ENCODE assay signal across 24 mouse cellular contexts in genomic region chr6:93659534-93659933, GRCm38 (mm10).
"Had no signal": no experiment of that assay in that cellular context is flagged by ENCODE, and none has a peak within 500 bp of the region (broad histone marks: within the 10 kb centered on the region; RNA-seq: fewer than 3 reads in every experiment).

No protein-coding gene starts in this region.

- H3K9me3 ChIP-seq: heart, embryonic 10.5 days; heart, embryonic 12.5 days; hindbrain, embryonic 13.5 days; intestine, embryonic 15.5 days; kidney, embryonic 15.5 days; limb, embryonic 10.5 days; limb, embryonic 12.5 days; liver, embryonic 13.5 days; liver, embryonic 15.5 days had no signal

- H3K27me3 ChIP-seq: heart, embryonic 12.5 days; hindbrain, embryonic 13.5 days; intestine, embryonic 15.5 days; kidney, embryonic 15.5 days; limb, embryonic 12.5 days; liver, embryonic 13.5 days; liver, embryonic 15.5 days had no signal

- H3K9ac ChIP-seq: heart, embryonic 12.5 days; hindbrain, embryonic 13.5 days; intestine, embryonic 15.5 days; kidney, embryonic 15.5 days; limb, embryonic 12.5 days; liver, embryonic 13.5 days; liver, embryonic 15.5 days; liver, postnatal 0 days had no signal

- H3K36me3 ChIP-seq: heart, embryonic 10.5 days; heart, embryonic 12.5 days; hindbrain, embryonic 13.5 days; intestine, embryonic 15.5 days; kidney, embryonic 15.5 days; limb, embryonic 10.5 days; limb, embryonic 12.5 days; liver, embryonic 13.5 days; liver, embryonic 15.5 days had no signal

- ATAC-seq: inflammation-experienced regulatory T-cells, adult 6 months; intestine, embryonic 15.5 days; intestine, postnatal 0 days; liver, postnatal 0 days had no signal

- H3K4me3 ChIP-seq: gastrocnemius, adult 2 months; heart, adult 2 months; heart, embryonic 10.5 days; heart, embryonic 12.5 days; hindbrain, embryonic 13.5 days; intestine, embryonic 15.5 days; kidney, embryonic 15.5 days; layer of hippocampus, adult 2 months; left cerebral cortex, adult 2 months; limb, embryonic 10.5 days; limb, embryonic 12.5 days; liver, embryonic 13.5 days; liver, embryonic 15.5 days had no signal

- DNase-seq: gastrocnemius, adult 2 months; gastrocnemius, postnatal 10 days; gastrocnemius, postnatal 25 days; heart, adult 2 months; heart, postnatal 10 days; heart, postnatal 4 days; kidney, postnatal 25 days; liver; liver, embryonic 13.5 days; liver, postnatal 0 days had no signal

- H3K4me1 ChIP-seq: hindbrain, embryonic 13.5 days; intestine, embryonic 15.5 days; limb, embryonic 12.5 days; liver, embryonic 13.5 days; liver, embryonic 15.5 days had no signal

- H3K4me2 ChIP-seq: heart, embryonic 12.5 days; hindbrain, embryonic 13.5 days; intestine, embryonic 15.5 days; kidney, embryonic 15.5 days; limb, embryonic 12.5 days; liver, embryonic 11.5 days; liver, embryonic 13.5 days; liver, embryonic 15.5 days had no signal

- H3K27ac ChIP-seq: gastrocnemius, adult 2 months; heart, adult 2 months; heart, embryonic 10.5 days; hindbrain, embryonic 13.5 days; intestine, embryonic 15.5 days; kidney, embryonic 15.5 days; kidney, postnatal 0 days; layer of hippocampus, adult 2 months; left cerebral cortex, adult 2 months; limb, embryonic 10.5 days; limb, embryonic 12.5 days; liver, embryonic 13.5 days; liver, embryonic 15.5 days had no signal
